Mouse (Mus musculus): ENCODE measurements around the gene Gfi1. TPM values are rescaled to one million over a fixed set of nuclear protein-coding genes. Genes with fewer than 3 reads are reported as not detected.

Gfi1 gene
- total RNA-seq, 2 experiments from 2014 or later, result not detected

- intact Hi-C loops (cut with DNase I), result loop anchor here (5.0 kb wide), 1 partner anchor 1252 kb away; no protein-coding TSS in a partner anchor
Measured at GRCm38 (mm10) chr5:107723541-107724511, 2.0 kb downstream of the Gfi1 start.

GRCm38 (mm10) chr5:107722661-107723532 lies 2.9 kb downstream of the Gfi1 start:
- intact Hi-C loops (cut with DNase I), result loop anchor here (5.0 kb wide), 1 partner anchor 1251 kb away; no protein-coding TSS in a partner anchor

More at GRCm38 (mm10) chr5:107723541-107724511, 2.0 kb downstream of the Gfi1 start:
- no peak for DNase-seq (ENCODE audit: low spot score in 2 of 2)

GRCm38 (mm10) chr5:107721638-107722011 lies 4.2 kb downstream of the Gfi1 start:
- DNase-seq (ENCODE audit: low spot score in 2 of 2), result no peak
- intact Hi-C loops (cut with DNase I), result loop anchor here (5.0 kb wide), 1 partner anchor 1249 kb away; no protein-coding TSS in a partner anchor

More at GRCm38 (mm10) chr5:107722661-107723532, 2.9 kb downstream of the Gfi1 start:
- DNase-seq (ENCODE audit: low spot score in 2 of 2), result no peak

GRCm38 (mm10) chr5:107720991-107721637 lies 4.7 kb downstream of the Gfi1 start:
- intact Hi-C loops (cut with DNase I), result loop anchor here (5.0 kb wide), 1 partner anchor 1249 kb away; no protein-coding TSS in a partner anchor
- DNase-seq (ENCODE audit: low spot score in 2 of 2), result no peak

GRCm38 (mm10) chr5:107720511-107720910 lies 5.3 kb downstream of the Gfi1 start:
- intact Hi-C loops (cut with DNase I), result loop anchor here (5.0 kb wide), 1 partner anchor 1248 kb away; no protein-coding TSS in a partner anchor
- no peak for DNase-seq (ENCODE audit: low spot score in 2 of 2)

- DNase-seq (ENCODE audit: low spot score in 2 of 2), result no peak
- intact Hi-C loops (cut with DNase I), result loop anchor here (5.0 kb wide), 1 partner anchor 1247 kb away; no protein-coding TSS in a partner anchor
Measured at GRCm38 (mm10) chr5:107719786-107720185, 6.0 kb downstream of the Gfi1 start.

GRCm38 (mm10) chr5:107719209-107719608 lies 6.6 kb downstream of the Gfi1 start:
- DNase-seq (ENCODE audit: low spot score in 2 of 2), result no peak
- intact Hi-C loops (cut with DNase I), result no loop called here

- DNase-seq (ENCODE audit: low spot score in 2 of 2), result no peak
- intact Hi-C loops (cut with DNase I), result no loop called here
Measured at GRCm38 (mm10) chr5:107717871-107718361, 7.9 kb downstream of the Gfi1 start.

- intact Hi-C loops (cut with DNase I), result no loop called here
- DNase-seq (ENCODE audit: low spot score in 2 of 2), result no peak
Measured at GRCm38 (mm10) chr5:107711689-107712088, 14.1 kb downstream of the Gfi1 start.

- DNase-seq (ENCODE audit: low spot score in 2 of 2), result no peak
- intact Hi-C loops (cut with DNase I), result no loop called here
Measured at GRCm38 (mm10) chr5:107708124-107708797, 17.6 kb downstream of the Gfi1 start.

GRCm38 (mm10) chr5:107706262-107706661 lies 19.6 kb downstream of the Gfi1 start:
- no peak for DNase-seq (ENCODE audit: low spot score in 2 of 2)
- intact Hi-C loops (cut with DNase I), result no loop called here

GRCm38 (mm10) chr5:107705756-107706155 lies 20.1 kb downstream of the Gfi1 start:
- intact Hi-C loops (cut with DNase I), result no loop called here
- no peak for DNase-seq (ENCODE audit: low spot score in 2 of 2)

GRCm38 (mm10) chr5:107703207-107703763 lies 22.6 kb downstream of the Gfi1 start:
- intact Hi-C loops (cut with DNase I), result no loop called here

GRCm38 (mm10) chr5:107701658-107702057 lies 24.2 kb downstream of the Gfi1 start:
- intact Hi-C loops (cut with DNase I), result no loop called here
- no peak for DNase-seq (ENCODE audit: low spot score in 2 of 2)

More at GRCm38 (mm10) chr5:107703207-107703763, 22.6 kb downstream of the Gfi1 start:
- DNase-seq (ENCODE audit: low spot score in 2 of 2), result no peak

- intact Hi-C loops (cut with DNase I), result no loop called here
Measured at GRCm38 (mm10) chr5:107700873-107701272, 25.0 kb downstream of the Gfi1 start.

GRCm38 (mm10) chr5:107698888-107699287 lies 26.9 kb downstream of the Gfi1 start:
- DNase-seq (ENCODE audit: low spot score in 2 of 2), result no peak
- intact Hi-C loops (cut with DNase I), result no loop called here

More at GRCm38 (mm10) chr5:107700873-107701272, 25.0 kb downstream of the Gfi1 start:
- DNase-seq (ENCODE audit: low spot score in 2 of 2), result no peak

- intact Hi-C loops (cut with DNase I), result no loop called here
- no peak for DNase-seq (ENCODE audit: low spot score in 2 of 2)
Measured at GRCm38 (mm10) chr5:107695019-107695418, 30.8 kb downstream of the Gfi1 start.

GRCm38 (mm10) chr5:107688499-107688866 lies 37.4 kb downstream of the Gfi1 start:
- no peak for DNase-seq (ENCODE audit: low spot score in 2 of 2)
- intact Hi-C loops (cut with DNase I), result no loop called here
